Mouse (Mus musculus) heart, adult 2 months (tissue): ENCODE measurements around the gene Schip1.

ENCODE experiments used
- CTCF ChIP-seq: fragments of 200-600 bp; IDR thresholded peaks from 2 replicates; pipeline ENCODE4 v1.8.1; 2022; ENCODE audit warnings: antibody characterized with exemption, mild to moderate bottlenecking, moderate library complexity
- EP300 ChIP-seq: fragments of 200-500 bp; IDR thresholded peaks from 2 replicates; pipeline ENCODE4 v1.6.1; 2011; ENCODE audit warnings: low read depth, low read length, control low read depth; ENCODE audit not compliant: insufficient read depth
- POLR2A ChIP-seq: fragments of 200-500 bp; IDR thresholded peaks from 2 replicates; pipeline ENCODE4 v1.6.1; 2011; ENCODE audit warnings: mild to moderate bottlenecking, low read depth, low read length, control low read depth; ENCODE audit not compliant: insufficient read depth

DNA sequence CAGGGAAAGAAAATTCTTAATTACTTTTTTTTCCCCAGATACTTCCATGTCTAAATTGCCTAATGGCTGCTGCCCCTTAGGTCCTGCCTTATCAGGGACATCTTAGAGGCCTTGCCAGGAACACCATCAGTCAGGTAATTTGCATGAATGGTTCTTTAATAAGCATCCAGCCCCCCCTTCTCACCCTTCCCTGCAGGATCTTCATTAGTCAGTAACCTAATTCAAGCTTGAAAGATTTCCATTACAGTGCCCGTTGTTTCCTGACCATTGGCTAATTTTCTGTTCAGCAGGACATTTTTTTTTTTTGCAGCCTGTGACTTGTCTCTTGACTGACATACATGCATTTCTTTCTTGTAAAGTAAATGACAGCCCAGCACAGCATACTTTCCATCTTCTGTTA is 48.8 kb upstream of the Schip1 start:
- no peak for TF ChIP-seq EP300
- TF ChIP-seq POLR2A = no peak
- no peak for TF ChIP-seq CTCF
